Mouse (Mus musculus): ENCODE measurements around the gene Dlgap1.
"Not testable (repeated sequence)": the region's sequence is repeated elsewhere in the genome, so short reads cannot be mapped to it uniquely, and the experiment has no call there.

Gene Dlgap1

GRCm38 (mm10) chr17:70805866-70806265, 837.0 kb downstream of the Dlgap1 start:
- no peak for DNase-seq (ENCODE audit: low read depth, low spot score)

- DNase-seq (ENCODE audit: low read depth, low spot score) = no peak
Measured at GRCm38 (mm10) chr17:70806600-70806999, 837.7 kb downstream of the Dlgap1 start.

DNA sequence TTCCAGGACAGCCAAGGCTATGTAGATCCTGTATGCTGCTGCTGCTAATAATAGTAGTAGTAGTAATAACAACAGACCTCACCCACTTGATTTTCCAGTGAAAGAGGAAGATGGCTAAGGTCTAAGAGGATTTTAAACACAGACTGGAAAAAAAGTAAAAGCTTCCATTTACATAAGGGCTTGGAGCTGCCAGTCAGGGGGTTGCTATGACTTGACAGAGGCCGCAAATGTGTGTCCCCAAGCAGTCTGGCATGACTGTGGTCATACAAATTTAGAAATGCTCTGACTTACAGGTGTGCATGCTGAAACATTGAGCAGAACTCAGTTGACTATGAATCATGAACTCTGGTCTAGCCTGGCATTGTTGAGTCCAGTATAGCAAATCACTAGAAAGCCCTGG, 839.0 kb downstream of the Dlgap1 start:
- no peak for DNase-seq (ENCODE audit: low read depth, low spot score)

DNA sequence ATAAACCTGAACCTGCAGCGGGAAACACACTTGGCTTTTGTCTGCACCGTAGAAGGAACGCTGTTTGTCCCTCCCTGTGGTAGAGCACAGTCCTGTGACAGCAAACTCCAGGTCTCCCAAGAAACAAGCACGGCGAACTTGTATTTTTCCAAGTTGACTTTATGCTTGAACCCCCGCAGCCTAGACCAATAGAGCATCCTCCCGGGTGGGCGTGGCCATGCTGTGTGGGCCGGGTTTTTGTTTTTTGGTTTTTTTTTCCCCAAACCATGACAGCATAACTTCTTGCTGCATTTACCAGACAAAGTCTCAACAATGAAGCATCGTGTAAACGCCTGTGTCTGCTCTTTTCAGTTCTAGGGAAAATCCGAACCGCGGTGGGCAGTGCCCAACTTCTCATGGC, 840.0 kb downstream of the Dlgap1 start:
- no peak for DNase-seq (ENCODE audit: low read depth, low spot score)

DNA sequence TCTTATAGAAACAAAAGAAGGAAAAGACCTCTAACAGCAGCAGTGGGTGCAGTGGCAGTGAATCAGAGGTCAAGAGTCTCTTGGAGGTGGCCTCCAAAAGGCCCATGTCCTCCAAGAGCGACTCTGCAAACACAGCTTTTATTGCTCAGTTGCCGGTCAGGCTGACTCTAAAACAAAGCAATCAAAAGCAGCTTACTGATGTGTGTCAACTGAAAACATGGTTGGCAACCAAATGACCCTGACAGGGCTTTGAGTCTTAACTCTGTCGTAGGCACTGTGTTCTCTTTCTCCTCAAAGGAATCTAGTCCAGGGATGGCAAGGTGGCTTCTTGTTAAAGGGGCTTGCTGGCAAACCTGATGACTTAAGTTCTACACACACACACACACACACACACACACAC, 840.9 kb downstream of the Dlgap1 start:
- no peak for DNase-seq (ENCODE audit: low read depth, low spot score)

DNA sequence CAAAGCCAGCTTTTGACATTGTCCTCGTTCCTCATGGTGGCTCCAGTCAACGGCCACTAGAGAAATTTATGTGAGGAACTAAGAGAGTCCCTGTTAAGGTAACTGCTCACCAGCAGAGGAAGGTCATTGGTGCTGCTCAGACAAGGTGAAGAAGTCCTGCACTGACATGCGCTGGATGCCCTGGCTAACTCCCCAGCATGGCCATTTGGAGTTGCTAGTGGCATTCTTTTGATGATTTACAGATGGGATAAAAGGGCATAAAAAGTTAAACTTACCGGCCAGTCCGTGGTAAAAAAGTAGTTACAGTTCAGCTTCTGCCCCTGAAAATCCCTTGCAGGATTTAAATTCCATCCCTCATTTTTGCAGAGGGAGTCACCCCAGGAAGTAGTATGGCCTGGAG, 841.9 kb downstream of the Dlgap1 start:
- DNase-seq (ENCODE audit: low read depth, low spot score) = no peak

GRCm38 (mm10) chr17:70815001-70815400, 846.1 kb downstream of the Dlgap1 start:
- DNase-seq (ENCODE audit: low read depth, low spot score) = no peak

DNA sequence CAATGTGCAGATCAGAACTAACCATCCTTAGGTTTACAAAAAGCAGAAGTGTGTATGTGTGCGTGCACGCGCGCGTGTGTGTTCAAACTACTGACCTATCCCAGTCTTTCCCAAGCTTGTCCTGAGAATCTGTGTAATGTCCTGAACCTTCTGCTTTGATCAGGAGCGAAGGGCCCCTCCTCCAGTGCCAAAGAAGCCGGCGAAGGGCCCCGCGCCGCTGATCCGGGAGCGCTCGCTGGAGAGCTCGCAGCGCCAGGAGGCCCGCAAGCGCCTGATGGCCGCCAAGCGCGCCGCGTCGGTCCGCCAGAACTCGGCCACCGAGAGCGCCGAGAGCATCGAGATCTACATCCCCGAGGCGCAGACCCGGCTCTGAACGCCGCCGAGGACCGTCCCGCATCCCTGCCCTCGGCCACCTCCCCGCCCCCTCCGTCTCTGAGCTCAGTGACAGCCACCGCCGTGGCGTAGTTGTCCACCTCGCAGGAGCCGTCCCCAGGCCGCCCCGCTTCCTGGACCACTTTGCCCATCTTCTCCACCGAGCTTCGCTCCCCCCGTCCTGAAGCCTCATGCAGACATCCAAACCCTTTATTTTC, 849.1 kb downstream of the Dlgap1 start:
- no peak for DNase-seq (ENCODE audit: low read depth, low spot score)

DNA sequence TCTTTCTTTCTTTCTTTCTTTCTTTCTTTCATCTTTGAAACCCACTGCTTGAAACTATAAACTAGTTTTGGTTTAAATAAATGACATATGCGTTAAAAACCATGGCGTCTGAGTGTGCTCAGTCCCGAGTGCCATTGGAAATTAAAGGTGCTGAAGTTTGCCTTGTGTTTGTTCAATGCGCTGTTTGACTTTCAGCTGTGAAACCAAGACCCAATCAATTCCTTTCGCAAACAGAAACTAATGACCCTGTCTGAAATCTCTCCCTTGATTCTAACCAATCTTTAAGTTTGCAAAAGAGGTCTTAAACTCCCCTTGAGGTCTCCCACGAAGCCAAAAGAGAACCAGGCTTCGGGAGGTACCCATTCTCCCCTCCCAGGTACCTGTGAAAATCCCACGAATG, 854.2 kb downstream of the Dlgap1 start:
- no peak for DNase-seq (ENCODE audit: low read depth, low spot score)

DNA sequence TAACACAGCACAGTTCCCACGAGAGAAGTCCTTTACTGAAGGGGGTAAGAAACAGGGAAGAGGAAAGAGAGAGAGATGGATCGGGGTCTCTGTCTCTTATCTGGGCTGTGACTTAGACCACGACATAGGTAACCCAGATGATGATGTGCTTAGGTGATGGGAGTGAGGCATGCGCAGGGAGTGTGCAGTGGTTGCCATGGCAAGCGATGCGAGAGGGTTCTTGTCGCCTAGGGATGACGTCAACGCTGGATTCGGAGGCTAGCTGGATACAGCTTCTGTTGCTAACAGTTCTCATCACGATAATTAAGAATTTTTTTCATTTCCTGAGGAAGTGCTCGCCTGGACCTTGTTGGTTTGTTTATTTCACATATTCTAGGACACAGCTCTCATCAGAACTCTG, 857.4 kb downstream of the Dlgap1 start:
- no peak for DNase-seq (ENCODE audit: low read depth, low spot score)

GRCm38 (mm10) chr17:70827463-70828179, 858.7 kb downstream of the Dlgap1 start:
- not testable (repeated sequence) for DNase-seq (ENCODE audit: low read depth, low spot score)

DNA sequence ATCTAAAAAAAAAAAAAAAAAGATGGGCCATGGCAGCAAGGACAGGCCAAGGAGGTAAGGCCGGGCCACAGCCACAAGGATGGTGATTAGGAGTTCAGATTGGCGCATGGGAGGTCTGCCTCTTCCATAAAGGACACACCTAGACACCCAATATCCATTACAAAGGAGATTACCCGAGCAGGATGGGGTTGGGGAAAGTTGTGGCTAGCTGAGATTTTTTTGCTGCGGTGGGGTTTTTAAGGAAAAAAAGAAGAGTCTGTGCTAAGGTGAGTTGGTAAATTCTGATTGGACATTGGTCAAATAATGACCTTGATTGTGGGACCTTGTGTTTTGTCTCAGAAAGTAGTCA, 859.3 kb downstream of the Dlgap1 start:
- no peak for DNase-seq (ENCODE audit: low read depth, low spot score)

DNA sequence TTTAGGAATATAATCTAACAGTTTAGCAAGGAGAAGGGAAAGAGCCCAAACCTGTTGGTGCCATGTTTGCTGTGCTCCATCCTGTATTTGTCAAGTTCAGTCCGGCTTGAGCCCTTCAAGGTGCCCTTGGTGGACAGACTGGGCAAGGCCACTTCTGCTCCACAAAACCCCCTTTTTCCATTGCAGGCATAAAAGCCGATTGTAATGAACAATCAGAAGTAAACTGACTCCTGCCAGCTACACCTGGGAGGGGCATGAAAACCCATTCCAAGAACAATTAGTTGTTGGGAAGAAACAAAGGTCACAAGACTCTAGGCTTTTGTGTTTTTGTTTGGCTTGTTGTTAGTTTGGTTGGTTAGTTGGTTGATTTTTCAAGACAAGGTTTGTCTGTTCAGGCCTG, 859.7 kb downstream of the Dlgap1 start:
- DNase-seq (ENCODE audit: low read depth, low spot score) = no peak

- DNase-seq (ENCODE audit: low read depth, low spot score) = no peak
Measured at GRCm38 (mm10) chr17:70829217-70829616, 860.3 kb downstream of the Dlgap1 start.

DNA sequence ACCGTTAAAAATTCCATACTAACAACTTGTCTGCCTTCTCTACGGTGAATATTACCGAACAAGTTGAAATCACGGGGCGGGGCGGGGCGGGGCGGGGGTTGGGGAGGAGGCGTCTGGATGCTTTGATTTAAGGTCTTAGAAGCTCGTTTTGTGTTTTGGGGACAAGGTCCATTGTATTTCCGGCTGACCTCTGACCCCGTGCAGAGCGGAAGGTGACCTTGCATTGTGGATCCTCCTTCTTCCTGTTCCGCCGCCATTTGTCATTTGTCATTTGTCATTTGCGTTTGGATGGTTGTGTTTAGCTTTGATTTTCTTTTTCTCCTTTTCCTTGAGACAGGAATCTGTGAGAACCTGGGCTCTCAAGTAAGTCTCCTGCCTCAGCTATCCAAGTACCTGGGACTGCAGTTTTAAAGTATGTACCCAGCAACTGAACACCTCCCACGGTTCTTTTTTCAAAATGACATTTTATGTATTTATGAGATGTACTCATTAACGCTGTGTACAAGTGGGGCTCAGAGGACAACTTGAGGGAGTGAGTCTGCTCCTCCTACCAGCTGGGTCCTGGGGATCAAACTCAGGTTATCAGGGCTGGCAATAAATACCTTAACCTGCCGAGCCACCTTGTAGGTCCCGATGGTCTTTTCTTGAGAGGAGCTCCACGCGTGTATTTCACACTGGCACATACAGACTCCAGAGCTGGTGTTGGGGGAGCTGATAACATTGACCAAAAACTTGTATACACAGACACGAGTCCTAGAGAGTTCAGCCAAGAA, 861.3 kb downstream of the Dlgap1 start:
- no peak for DNase-seq (ENCODE audit: low read depth, low spot score)

- no peak for DNase-seq (ENCODE audit: low read depth, low spot score)
Measured at GRCm38 (mm10) chr17:70831591-70831990, 862.7 kb downstream of the Dlgap1 start.

GRCm38 (mm10) chr17:70832544-70832943, 863.7 kb downstream of the Dlgap1 start:
- no peak for DNase-seq (ENCODE audit: low read depth, low spot score)

DNA sequence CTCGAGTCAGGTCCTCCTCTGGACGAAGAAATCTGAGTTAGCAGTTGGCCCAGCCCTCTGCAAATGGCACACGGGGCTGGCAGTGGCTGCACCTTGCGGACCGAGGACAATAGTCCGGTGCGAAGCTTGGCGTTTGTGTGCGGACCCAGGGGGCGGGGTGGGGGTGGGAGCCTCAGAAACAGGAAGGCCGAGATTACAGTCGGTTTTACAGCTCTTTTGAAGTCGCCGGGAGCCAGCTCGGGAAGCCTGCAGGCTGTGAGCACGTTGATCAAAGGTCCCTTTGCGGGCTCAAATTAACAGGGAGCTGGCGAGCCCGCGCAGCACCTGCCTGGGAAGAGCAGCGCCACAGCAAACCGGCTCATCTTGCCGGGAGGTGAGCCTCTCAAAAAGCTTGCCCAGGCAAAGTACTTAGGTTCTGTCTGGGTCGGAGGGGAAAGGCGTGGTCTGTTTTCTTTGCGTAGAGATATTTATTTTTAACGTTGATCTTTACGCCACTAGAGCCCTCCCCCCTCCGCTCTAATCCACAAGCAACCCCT, 865.6 kb downstream of the Dlgap1 start:
- DNase-seq (ENCODE audit: low read depth, low spot score) = peak; percentile 53

DNA sequence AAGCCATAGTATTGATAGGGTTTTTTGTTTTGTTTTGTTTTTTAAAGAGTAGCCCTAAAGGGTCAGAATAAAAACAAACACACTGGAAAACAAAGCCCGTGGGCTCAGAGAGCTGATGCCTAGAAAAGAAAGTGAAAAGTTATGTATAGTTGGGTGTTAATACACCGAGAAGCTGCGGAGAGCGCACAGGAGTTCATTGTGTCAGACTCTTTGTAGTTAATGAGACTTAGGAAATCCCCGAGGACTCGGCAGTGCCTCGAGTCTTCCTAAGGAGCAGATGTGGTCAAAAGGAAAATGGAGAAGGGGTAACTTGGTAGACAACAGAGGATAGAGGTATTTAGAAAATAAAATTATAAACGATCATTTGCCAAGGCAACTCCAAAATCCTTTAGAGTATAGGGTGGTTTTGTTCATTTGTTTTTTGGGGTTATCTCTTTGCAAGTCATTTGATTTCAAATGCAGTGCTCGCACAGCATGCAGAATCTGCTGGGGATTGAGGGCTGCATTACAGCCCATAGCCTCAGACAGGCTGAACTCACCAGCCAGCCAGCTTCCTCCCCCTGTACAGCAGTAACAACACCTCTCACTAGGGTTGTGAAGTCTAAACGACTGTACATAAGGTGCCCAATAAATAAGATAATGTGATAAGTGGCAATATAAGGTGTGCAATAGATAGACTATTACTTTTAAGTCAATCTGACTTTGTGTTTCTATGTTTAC, 866.4 kb downstream of the Dlgap1 start:
- DNase-seq (ENCODE audit: low read depth, low spot score) = no peak

GRCm38 (mm10) chr17:70836820-70837219, 867.9 kb downstream of the Dlgap1 start:
- no peak for DNase-seq (ENCODE audit: low read depth, low spot score)

GRCm38 (mm10) chr17:70837474-70837873, 868.6 kb downstream of the Dlgap1 start:
- not testable (repeated sequence) for DNase-seq (ENCODE audit: low read depth, low spot score)

DNA sequence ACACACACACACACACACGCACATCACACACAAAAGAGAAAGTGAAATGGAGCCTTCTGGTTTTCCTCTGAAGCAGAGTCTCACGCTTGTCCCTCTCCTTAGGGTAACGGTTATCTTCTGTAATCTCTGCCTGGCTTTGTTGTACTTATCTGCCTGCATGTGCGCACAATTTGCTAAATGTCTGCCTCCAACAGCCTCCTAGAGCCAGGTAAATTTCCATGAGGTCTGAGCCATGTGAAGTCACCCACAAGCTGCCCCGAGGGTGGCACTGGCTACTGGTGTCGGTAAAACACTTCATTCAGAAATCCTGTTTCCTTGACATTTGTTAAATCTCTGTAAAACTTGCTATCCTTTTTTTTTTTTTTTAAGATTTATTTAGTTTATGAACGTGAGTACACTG, 869.2 kb downstream of the Dlgap1 start:
- no peak for DNase-seq (ENCODE audit: low read depth, low spot score)
